Mouse (Mus musculus): ENCODE measurements around the gene Phrf1.
A peak's percentile ranks its signal among the peaks of the same experiment; 100 is the strongest.

Gene Phrf1

GRCm38 (mm10) chr7:141228279-141229067 lies at the start of gene Phrf1:
TSS of gene Phrf1 (plus strand) at chr7:141228784.
- DNase-seq (ENCODE audit: low spot score): peak; percentile 77

- no peak for DNase-seq (ENCODE audit: low spot score)
Observed at GRCm38 (mm10) chr7:141188194-141188593, 40.4 kb upstream of the Phrf1 start.

GRCm38 (mm10) chr7:141188733-141189132 lies 39.9 kb upstream of the Phrf1 start:
- no peak for DNase-seq (ENCODE audit: low spot score)

GRCm38 (mm10) chr7:141190220-141190619 lies 38.4 kb upstream of the Phrf1 start:
- DNase-seq (ENCODE audit: low spot score): no peak

GRCm38 (mm10) chr7:141191036-141191435 lies 37.5 kb upstream of the Phrf1 start:
- no peak for DNase-seq (ENCODE audit: low spot score)

GRCm38 (mm10) chr7:141191796-141192685 lies 36.5 kb upstream of the Phrf1 start:
- DNase-seq (ENCODE audit: low spot score): no peak

GRCm38 (mm10) chr7:141192776-141193347 lies 35.7 kb upstream of the Phrf1 start:
- DNase-seq (ENCODE audit: low spot score): no peak

GRCm38 (mm10) chr7:141193348-141193856 lies 35.2 kb upstream of the Phrf1 start:
- no peak for DNase-seq (ENCODE audit: low spot score)

GRCm38 (mm10) chr7:141193948-141194347 lies 34.6 kb upstream of the Phrf1 start, which contains the start of the genes Hras and Lrrc56:
TSS of gene Hras (minus strand) at chr7:141194005.
TSS of gene Lrrc56 (plus strand) at chr7:141194157.
- DNase-seq (ENCODE audit: low spot score): peak; percentile 95

GRCm38 (mm10) chr7:141194409-141194808 lies 34.2 kb upstream of the Phrf1 start:
- no peak for DNase-seq (ENCODE audit: low spot score)

GRCm38 (mm10) chr7:141194830-141195229 lies 33.8 kb upstream of the Phrf1 start:
- peak; percentile 81 for DNase-seq (ENCODE audit: low spot score)

GRCm38 (mm10) chr7:141195754-141196153 lies 32.8 kb upstream of the Phrf1 start:
- DNase-seq (ENCODE audit: low spot score): no peak

GRCm38 (mm10) chr7:141196619-141197282 lies 31.8 kb upstream of the Phrf1 start:
- no peak for DNase-seq (ENCODE audit: low spot score)

- DNase-seq (ENCODE audit: low spot score): no peak
Observed at GRCm38 (mm10) chr7:141198121-141198520, 30.5 kb upstream of the Phrf1 start.

GRCm38 (mm10) chr7:141204546-141204945 lies 24.0 kb upstream of the Phrf1 start:
- no peak for DNase-seq (ENCODE audit: low spot score)

- DNase-seq (ENCODE audit: low spot score): no peak
Observed at GRCm38 (mm10) chr7:141205504-141205903, 23.1 kb upstream of the Phrf1 start.

- no peak for DNase-seq (ENCODE audit: low spot score)
Observed at GRCm38 (mm10) chr7:141206182-141206937, 22.2 kb upstream of the Phrf1 start.

- DNase-seq (ENCODE audit: low spot score): no peak
Observed at GRCm38 (mm10) chr7:141209526-141209925, 19.1 kb upstream of the Phrf1 start.

- DNase-seq (ENCODE audit: low spot score): no peak
Observed at GRCm38 (mm10) chr7:141210137-141210536, 18.4 kb upstream of the Phrf1 start.

- no peak for DNase-seq (ENCODE audit: low spot score)
Observed at GRCm38 (mm10) chr7:141210606-141211131, 17.9 kb upstream of the Phrf1 start.

- no peak for DNase-seq (ENCODE audit: low spot score)
Observed at GRCm38 (mm10) chr7:141213133-141213532, 15.5 kb upstream of the Phrf1 start.

Data from ovary, adult 18-20 months (tissue).